Mouse (Mus musculus): ENCODE results near the gene Apobec4. TPM values are rescaled to one million over a fixed set of nuclear protein-coding genes. Genes with fewer than 3 reads are reported as not detected.
"Not testable (repeated sequence)": the region's sequence is repeated elsewhere in the genome, so short reads cannot be mapped to it uniquely, and the experiment has no call there.

The Apobec4 gene
- total RNA-seq, 2 experiments from 2014 or later = not detected

DNA sequence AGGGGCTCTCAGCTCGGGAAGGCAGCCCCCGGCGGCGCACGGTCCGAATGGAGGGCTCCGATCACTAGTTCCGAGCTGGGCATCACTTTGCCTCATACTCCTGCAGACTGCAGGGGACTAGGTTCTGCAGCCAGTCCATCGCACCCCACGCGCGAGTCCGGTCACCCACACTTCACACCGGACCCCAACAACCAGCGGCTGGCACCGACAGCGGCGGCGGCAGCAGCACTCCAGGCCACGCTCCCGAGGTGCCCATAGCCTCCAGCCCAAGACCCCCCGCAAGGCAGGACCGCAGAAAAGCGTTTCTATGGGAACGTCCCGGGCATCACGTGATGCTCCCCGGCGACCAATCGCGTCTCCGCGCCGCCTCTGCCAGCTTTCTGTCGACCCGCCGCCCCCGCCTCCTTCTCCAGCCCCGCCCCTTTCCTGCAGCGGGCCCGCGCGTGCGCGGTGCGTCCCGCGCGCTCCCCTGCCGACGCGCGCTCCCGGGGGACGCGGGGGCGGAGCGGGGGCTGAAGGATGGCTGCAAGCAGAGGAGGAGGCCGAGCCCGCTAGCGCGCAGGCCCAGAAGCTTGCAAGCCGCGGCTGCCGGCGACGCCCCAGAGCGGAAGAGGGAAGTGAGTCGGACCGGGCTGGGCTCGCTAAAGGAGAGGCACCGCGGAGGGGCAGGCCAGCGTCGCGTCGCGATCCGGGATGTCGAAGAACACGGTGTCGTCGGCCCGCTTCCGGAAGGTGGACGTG lies 15.9 kb downstream of the Apobec4 start, which contains the start of the genes Rgl1 and Arpc5:
Gene Rgl1, minus strand, starts transcription at position 320 of the 741 bp plus-strand sequence.
Gene Arpc5, plus strand, starts transcription at position 511 of the 741 bp plus-strand sequence.
- intact Hi-C loops (cut with DNase I) = no loop called here
- DNase-seq = peak; percentile 93 to 97

DNA sequence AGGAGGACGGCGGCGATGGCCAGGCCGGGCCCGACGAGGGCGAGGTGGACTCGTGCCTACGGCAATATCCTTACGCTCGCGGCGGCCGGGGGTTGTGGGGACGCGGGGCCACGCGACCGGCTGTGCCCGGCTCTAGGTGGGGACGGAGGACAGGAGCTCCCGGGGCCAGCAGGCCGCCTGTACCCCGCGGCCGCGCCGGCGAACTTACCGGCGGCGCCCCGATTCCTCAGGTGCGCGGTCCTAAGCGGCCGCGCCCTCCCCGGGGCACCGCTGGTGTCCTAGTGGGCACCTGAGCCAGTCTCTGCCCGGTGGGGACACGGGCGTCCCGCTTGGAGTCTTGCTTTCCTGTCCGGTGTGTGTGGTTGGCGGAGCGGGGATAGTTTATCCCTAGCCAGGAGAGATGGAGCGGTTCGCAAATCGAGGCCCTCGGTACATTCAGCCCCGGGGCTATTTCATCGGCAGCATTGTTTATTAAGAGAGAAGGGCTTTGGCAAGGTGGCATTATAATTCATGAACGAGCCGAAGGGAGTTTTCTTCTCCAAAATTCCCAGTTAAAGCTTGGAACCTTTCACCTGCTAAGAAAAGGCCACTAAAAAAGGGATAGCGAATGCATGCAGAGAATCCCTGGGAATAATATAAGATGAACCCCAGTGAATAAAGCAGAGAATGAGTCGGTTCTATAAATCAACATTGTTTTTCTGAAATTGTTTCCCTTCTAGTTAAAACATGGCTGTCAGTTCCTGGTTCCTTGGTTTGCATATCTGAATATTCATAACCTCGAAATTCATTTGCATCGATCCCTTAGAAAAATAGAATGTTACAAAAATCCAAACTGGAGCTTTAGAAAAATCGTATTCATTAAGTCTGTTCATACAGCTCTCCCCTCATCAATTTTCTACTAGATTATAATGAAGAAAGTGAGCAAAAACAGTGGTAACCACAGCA lies 16.7 kb downstream of the Apobec4 start:
- DNase-seq = peak in 1 of 2 experiments; percentile 17
- intact Hi-C loops (cut with DNase I) = no loop called here

DNA sequence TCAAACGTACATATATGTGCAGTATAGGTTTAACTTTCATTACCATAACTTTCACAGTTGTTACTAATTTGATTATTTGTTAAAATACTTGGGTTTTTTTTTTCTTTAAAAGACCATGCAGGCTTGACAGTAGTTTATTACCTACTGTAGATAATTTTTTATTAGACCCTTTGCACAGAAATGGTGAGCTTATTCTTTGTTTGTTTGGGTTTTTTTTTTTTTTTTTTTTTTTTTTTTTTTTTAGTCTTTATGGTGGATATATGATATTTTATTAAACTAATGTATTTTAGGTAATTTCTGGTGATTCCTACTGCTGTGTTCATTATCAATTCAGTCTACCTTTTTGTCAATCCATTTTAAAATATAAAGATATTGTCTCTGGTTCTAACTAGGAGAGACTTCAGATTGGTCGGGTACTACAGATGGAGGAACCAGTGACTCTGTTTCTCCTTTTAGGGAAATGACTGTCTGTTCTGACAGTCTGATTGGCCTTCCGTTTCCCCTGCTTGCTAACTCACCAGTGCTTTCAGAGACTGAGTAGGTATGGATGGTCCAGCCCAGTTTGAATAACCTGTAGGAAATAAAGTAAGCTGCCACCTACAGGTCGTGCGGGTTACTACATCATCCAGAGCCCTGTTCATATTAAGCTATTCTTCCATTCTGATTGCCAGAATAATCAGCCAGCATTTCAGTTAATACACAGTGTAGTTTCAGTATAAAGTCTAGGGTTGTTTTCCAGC lies 17.6 kb downstream of the Apobec4 start:
- DNase-seq = peak; percentile 64 to 73
- intact Hi-C loops (cut with DNase I) = no loop called here

DNA sequence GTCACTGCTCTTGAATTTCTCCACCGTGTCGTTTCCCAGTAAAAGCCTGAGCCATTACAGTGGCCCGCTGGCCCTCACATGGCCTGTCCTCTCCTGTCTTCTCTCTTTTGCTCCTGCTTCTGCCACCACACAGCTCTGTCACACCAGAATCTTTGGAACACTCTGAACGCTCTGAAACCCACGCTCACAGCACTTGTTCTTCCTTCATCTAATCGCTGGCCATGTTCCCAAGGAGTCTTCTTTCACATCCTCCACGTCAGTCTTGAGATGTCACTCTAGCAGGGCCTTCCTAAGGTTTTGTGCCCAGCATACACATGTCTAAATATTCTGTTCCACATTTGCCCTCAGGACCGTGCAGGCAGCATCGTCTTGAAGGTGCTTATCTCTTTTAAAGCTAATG lies 20.7 kb downstream of the Apobec4 start:
- no peak for DNase-seq
- intact Hi-C loops (cut with DNase I) = no loop called here

DNA sequence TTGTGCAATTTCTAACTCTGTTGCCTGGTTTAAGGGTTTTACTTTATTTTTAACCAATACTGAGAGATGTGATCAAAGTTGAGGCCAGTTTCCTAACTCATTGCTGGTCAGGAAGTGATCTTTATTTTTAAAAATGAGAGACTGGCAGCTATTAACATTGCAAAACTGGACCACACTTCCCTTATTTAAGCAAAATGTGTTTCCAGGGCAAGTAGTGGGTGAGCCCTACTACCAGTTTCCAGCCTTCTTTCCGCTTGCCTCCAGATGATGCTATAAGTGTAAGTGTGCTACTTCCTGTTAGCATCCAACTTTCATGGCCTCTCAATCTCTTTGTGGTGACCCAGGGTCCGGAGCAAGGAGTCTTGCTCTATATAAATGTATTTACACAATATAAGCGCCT lies 24.2 kb downstream of the Apobec4 start:
- intact Hi-C loops (cut with DNase I); DNase-seq: not testable (repeated sequence)

DNA sequence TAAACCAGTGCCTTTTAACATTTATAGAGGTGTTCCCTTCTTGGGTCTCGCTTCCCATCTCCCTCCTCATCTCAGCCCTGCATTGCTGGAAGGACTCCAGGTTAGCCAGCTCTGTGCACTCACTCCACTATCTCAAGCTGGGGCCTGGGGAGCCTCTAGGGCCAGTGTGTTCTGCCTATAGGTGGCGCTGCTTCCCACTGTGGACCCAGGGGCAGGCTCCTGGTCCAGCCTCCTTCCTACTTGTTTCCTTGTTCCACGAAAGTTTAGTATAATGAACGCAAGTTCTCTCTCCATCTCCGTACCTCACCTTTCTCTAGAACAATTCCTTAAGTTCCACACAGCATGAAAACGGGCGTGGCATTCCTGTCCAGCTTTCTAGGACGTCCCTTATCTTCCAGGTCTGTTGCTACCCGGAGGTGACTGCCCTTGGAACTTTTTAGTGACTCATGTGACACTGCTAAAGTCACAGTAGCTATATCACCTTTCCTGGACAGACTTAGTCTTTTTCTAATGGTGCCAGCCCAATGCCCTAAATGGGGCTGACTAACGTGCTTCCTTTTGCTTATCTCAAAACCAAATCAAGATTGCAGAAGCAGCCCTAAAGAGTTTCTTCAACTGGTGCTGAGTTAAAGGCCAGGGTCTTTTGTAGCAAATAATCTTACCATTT lies 28.9 kb downstream of the Apobec4 start:
- DNase-seq = peak; percentile 67 to 71
- intact Hi-C loops (cut with DNase I) = no loop called here

DNA sequence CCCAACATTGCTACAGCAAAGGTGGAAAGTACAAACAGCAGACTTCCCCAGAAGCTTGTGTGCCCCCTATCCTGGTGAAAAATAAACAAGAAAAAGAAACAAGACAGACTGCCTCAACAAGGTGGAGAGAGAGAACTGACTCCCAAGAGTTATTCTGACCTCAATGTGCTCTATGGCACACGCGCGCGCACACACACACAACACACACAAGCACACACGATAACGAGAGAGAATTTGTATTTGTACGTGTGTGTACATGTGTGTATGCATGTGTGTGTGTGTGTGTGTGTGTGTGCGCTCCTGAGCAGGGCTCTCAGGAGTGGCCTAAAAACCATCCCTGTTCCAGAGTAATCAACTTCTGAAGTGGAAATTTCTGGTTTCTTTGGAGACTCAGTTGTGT lies 34.3 kb downstream of the Apobec4 start:
- intact Hi-C loops (cut with DNase I) = loop anchor here (10.0 kb wide), 1 partner anchor 310 kb away; no protein-coding TSS in a partner anchor
- no peak for DNase-seq

DNA sequence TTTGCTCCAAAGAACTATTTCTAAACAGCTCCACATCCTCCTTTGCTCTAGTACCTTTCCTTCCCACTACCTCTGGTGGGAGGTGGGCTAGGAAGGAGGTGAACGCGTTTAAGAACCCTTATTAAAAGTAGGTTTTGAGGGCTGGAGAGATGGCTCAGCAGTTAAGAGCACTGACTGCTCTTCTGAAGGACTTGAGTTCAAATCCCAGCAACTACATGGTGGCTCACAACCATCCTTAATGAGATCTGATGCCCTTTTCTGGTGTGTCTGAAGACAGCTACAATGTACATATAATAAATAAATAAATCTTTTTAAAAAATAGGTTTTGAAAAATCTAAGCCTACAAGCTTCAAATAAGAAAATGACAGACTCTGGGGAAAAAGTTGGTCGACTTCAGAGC lies 35.1 kb downstream of the Apobec4 start:
- intact Hi-C loops (cut with DNase I) = loop anchor here (10.0 kb wide), 1 partner anchor 309 kb away; no protein-coding TSS in a partner anchor
- DNase-seq = not testable (repeated sequence)

DNA sequence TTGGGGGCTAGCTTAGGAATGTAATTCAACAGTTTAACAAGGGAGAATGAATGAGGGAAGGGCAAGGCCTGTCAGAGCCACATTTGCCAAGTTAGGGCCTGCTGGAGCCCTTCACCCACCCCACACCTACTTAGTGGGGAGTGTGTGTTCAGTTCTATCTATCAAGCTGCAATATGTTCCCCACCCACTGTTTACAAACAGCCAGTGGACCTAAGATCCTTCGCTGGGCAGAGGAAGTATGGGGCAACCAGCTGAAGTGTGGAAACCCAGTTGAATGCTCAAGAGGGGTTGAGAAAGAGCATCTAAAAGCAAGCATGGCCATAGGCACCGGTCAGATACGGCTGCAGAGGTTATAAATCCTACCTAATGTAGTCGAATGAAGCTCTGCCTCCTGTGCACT lies 36.6 kb downstream of the Apobec4 start:
- DNase-seq = no peak
- intact Hi-C loops (cut with DNase I) = loop anchor here (10.0 kb wide), 1 partner anchor 308 kb away; no protein-coding TSS in a partner anchor

DNA sequence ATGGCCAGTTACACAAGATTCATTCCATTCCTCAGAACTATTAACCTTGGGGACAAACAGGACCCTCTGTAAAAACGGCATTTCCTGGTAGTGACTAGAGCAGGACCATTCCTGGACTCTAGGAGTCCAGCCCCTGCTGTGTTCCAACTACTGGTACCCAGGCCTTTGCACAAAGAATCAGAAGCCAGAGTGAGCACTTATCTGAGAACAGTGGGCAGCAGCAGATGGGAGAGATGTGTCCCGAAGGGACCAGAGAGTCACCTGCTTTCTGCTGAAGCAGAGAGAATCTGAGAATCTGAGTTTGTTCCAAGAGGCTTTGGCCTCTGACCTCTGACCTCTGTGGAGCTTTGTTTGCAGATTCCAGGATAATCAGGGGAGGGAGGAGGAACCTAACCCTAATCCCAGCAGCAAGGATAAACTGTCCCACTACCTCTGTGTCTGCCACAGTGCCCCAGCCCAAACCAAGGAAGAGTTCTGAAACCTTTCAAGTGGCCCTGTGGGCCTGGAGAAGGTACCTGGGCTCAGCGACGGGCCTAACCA lies 37.8 kb downstream of the Apobec4 start:
- intact Hi-C loops (cut with DNase I) = loop anchor here (10.0 kb wide), 1 partner anchor 307 kb away; no protein-coding TSS in a partner anchor

DNA sequence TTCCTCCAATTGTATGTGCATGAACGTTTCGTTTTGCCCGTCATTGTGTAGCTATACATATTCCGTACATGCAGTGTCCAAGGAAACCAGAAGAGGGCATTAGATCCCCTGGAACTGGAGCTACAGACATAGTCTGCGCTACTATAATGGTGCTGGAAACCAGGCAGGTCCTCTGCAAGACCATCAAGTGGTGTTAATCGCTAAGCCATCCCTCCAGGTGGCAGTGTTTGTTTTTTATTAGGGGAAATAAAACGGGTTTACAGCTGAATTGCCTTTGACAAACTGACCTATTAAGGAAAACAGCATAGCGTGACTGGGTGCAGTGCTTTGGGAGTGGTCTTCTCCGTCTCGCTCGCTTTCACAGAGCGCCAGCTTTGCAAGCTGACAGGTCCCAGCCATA lies 39.9 kb downstream of the Apobec4 start:
- intact Hi-C loops (cut with DNase I) = loop anchor here (2.0 kb wide), 1 partner anchor 115 kb away; no protein-coding TSS in a partner anchor
- DNase-seq = no peak

More for the DNA sequence above, 37.8 kb downstream of the Apobec4 start:
- DNase-seq = no peak

DNA sequence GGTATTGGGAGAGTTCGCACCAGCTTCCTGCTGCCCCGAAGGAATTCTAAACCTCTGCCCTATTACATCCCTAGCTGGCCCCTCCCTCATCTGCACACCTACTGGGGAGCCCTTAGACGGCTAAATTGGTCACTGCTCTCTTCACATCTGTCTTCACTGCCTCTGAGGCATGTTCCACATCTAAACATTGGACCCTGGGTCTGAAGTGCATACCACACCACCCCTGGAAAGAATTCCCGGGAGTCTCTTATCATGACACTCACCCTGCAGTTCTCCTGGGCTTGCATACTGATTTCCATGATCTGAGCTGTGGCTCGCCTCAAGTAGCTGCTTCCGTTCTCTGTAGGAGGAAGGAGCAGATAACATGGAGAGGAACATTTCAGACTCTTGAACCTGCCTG lies 40.5 kb downstream of the Apobec4 start:
- intact Hi-C loops (cut with DNase I) = loop anchor here (2.0 kb wide), 1 partner anchor 114 kb away; no protein-coding TSS in a partner anchor
- DNase-seq = no peak

DNA sequence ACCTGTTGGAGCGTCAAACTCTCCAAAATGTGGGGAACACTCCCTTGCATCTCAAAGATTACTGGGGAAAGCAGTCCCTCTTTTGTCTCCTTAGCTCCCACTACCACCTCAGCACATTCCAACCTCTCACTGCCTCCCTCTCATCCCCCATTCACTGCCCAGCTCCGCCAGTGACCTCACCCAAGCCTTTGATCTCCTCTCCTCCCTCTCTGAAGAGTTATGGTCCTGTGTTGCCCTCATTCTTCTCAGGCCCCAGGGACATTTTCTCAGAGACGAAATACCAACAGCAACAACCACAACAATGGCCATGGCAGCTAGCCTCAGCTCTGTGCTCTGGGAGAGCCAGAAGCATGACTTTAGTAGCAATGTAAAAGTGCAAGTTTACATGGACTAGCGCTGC lies 40.9 kb downstream of the Apobec4 start:
- no peak for DNase-seq
- intact Hi-C loops (cut with DNase I) = loop anchor here (2.0 kb wide), 1 partner anchor 114 kb away; no protein-coding TSS in a partner anchor

DNA sequence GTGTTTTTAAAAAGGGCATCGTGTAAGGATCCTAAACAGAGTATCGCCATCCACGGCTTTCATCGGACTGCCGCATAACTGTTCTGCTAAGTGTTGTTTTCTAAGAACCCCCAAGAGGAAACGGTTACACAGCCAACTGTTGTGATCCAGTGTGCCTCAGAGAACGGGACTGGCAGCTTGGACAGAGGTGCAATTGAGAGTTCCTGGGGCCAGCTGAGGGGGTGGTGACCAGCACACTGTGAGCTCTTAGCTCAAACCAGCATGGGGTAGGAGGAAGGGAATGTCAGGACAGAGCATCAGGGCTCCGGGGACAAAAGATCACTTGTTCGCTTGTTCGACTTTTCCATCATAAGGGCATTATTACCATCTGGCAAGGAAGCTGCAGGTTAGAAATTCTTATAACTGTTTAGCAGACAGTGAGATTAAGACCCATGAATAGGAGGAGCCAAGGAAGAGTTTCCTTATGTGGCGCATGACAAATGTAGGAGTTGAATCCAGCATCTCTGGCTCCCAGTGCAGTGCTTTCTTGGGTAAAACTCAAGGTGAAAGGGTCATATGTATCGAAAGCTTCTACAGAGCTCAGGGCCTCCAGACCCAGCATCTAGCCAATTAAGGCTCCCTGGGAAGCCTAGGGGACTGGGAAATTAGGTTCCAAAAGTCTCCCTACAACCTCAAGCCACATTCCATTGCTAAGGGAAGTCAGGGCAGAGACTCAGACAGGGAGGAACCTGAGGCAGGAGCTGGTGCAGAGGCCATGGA lies 42.6 kb downstream of the Apobec4 start:
- DNase-seq = no peak
- intact Hi-C loops (cut with DNase I) = no loop called here

DNA sequence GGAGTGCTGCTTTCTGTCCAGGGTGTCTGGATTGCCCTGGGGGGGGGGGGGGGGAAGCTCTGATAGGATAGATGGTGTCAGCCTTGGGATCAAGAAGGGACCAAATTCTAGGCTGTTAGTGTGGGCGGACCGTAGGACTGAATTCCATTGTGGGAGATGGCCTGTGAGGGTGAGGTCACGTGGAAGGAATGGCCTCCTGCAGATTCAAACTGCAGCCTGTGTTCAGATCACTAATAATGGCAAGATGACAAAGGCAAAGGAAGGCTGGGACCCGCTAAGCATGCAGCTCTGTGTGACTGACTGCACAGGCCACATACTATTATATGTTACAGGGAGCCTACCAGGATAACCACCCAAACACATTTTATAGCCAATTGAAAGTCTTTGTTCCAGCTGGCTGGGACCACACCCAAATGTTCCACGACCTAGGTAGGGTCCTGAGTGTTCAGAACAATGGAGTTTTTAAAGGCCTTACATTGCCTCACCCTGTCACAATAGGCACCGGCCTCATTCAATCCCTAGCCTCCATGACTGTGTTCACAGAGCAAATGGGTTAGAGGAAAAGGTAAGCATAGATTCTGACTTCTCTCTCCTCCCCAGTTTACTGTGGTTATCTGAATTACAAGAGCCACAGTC lies 43.3 kb downstream of the Apobec4 start:
- DNase-seq = no peak
- intact Hi-C loops (cut with DNase I) = no loop called here

DNA sequence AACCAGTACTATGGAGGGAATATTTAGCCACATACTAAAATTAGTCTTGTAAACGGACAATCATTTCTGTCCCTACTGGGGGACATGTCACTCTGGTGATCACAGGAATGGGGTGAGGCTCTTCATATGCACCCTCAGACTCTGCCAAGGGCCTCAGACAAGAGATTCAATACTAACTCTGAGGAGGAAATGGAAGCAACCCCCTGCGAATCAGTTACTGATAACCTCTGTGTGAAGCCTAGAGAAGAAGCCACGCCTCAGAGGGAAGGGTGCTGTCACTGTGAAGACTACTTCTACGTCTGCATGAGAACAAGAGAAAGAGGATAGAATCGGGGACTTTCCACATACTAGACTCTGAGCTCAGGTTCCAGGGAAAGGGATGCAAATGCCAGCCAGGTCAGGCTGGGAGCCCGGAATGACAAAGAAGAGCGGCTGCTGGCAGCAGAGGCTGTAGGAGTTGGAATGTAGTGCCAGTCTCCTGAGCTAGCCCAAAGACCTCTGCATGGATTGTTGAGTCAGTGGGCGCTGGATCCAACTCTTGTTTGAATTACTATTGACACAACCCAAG lies 45.4 kb downstream of the Apobec4 start:
- DNase-seq = no peak
- intact Hi-C loops (cut with DNase I) = no loop called here

DNA sequence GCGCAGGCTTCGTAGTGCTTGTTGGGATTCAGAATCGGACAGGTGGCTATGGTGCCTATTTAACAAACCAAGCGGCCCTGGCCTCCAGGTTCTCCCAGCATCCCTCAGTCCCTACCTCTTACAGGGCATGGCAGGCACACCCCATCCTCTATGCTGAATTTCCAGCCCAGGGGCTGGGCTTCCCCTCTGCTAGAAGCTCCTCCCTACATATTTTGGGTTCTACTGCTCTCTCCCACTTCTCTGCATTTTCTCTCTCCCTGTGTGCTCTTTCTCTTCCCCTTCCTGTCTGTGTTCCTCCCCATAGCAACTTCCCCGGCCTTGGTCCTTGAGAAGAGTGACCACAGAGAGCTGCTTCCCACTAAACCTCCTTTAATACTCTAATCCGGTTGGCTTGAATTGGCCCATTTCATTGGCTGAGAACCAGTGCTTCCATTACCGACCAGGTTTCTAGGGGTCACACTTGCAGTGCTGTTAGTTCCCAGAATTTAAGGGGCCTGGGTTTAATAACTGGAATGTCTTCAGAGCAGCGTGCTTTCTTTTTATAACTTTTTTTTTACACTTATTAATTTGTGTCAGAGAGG lies 46.4 kb downstream of the Apobec4 start:
- DNase-seq = no peak
- intact Hi-C loops (cut with DNase I) = no loop called here
